Mouse (Mus musculus): ENCODE data around the gene Mfsd6. TPM values are rescaled to one million over a fixed set of nuclear protein-coding genes. Genes with fewer than 3 reads are reported as not detected.

Mfsd6 gene
- 21.6 TPM for polyA plus RNA-seq (2014; fragmentation: Illumina TruSeq; extraction: RNeasy Lipid Tissue Mini Kit (QIAGEN cat#74804); ENCODE audit: low read depth, low replicate concordance)

GRCm38 (mm10) chr1:52727056-52727900 is at the start of gene Mfsd6:
TSS of gene Mfsd6 (minus strand) at chr1:52727462.

GRCm38 (mm10) chr1:52630248-52630936 is 96.9 kb downstream of the Mfsd6 start, which contains the start of gene Nemp2:
TSS of gene Nemp2 (plus strand) at chr1:52630703.

Other genes with a start within 250 kb of the Mfsd6 start
- gene Nab1, start 226.8 kb downstream of the Mfsd6 start, polyA plus RNA-seq (2014; fragmentation: Illumina TruSeq; extraction: RNeasy Lipid Tissue Mini Kit (QIAGEN cat#74804); ENCODE audit: low read depth, low replicate concordance): 25.6 TPM
- gene Nemp2, start 96.8 kb downstream of the Mfsd6 start, polyA plus RNA-seq (2014; fragmentation: Illumina TruSeq; extraction: RNeasy Lipid Tissue Mini Kit (QIAGEN cat#74804); ENCODE audit: low read depth, low replicate concordance): 4.0 TPM
- gene Inpp1, start 90.2 kb upstream of the Mfsd6 start, polyA plus RNA-seq (2014; fragmentation: Illumina TruSeq; extraction: RNeasy Lipid Tissue Mini Kit (QIAGEN cat#74804); ENCODE audit: low read depth, low replicate concordance): 11.8 TPM
- 78.4 TPM for gene Hibch, start 117.5 kb upstream of the Mfsd6 start, polyA plus RNA-seq (2014; fragmentation: Illumina TruSeq; extraction: RNeasy Lipid Tissue Mini Kit (QIAGEN cat#74804); ENCODE audit: low read depth, low replicate concordance)

Data from adipose tissue, adult 10 weeks (tissue).